Comparison of ENCODE assay signal across 17 mouse cellular contexts in genomic region chr10:56525791-56526190, GRCm38 (mm10).
DNase-seq lines count a peak whose midpoint lies in the region; TF ChIP-seq lines count a peak whose summit lies in the region.
"Had no signal": no experiment of that assay in that cellular context is flagged by ENCODE, and none has a peak within 500 bp of the region (broad histone marks: within the 10 kb centered on the region; RNA-seq: fewer than 3 reads in every experiment).

No protein-coding gene starts in this region.

- H3K4me3 ChIP-seq in layer of hippocampus, adult 2 months: no peak overlapping the region
- H3K4me3 ChIP-seq: embryonic facial prominence, embryonic 12.5 days; forebrain, embryonic 15.5 days; heart, adult 2 months; hindbrain, embryonic 15.5 days had no signal

- peak overlapping the region; percentile 84 for H3K27ac ChIP-seq in layer of hippocampus, adult 2 months
- H3K27ac ChIP-seq: embryonic facial prominence, embryonic 12.5 days; forebrain, embryonic 15.5 days; heart, adult 2 months; hindbrain, embryonic 15.5 days had no signal

- DNase-seq in layer of hippocampus, adult 2 months (ENCODE audit: low spot score in 2 of 2): no peak
- DNase-seq in layer of hippocampus, adult 9-11 months: no peak
- DNase-seq in brain, adult 2 months (ENCODE audit: low read depth, low spot score): peak; percentile 12
- peak; percentile 42 for DNase-seq in embryo, embryonic 9.5 days (ENCODE audit: extremely low spot score)
- DNase-seq in mesoderm, embryonic 11.5 days (ENCODE audit: low read depth, low spot score): peak; percentile 41
- DNase-seq in left cerebral cortex, adult 9 months (ENCODE audit: low spot score in 2 of 2): no peak
- DNase-seq in ovary, postnatal 36 days (ENCODE audit: low spot score): no peak
- DNase-seq: adrenal gland, adult 2 months; adrenal gland, postnatal 25 days; cerebellum, adult 2 months; cerebellum, postnatal 10 days; gastrocnemius, postnatal 14 days; heart, adult 2 months; heart, postnatal 36 days had no signal

- no peak for TF ChIP-seq CTCF in layer of hippocampus, adult 2 months (conservative IDR thresholded peaks at IDR 0.05)

Comparison
In these comparisons a context has a peak if more than half of its experiments do, and no peak if none do; other contexts are left out.
1. DNase-seq: peak in brain, adult 2 months (single experiment), embryo, embryonic 9.5 days (single experiment) and mesoderm, embryonic 11.5 days (single experiment); none in layer of hippocampus, adult 2 months (0 of 2), layer of hippocampus, adult 9-11 months (single experiment), left cerebral cortex, adult 9 months (0 of 2) and ovary, postnatal 36 days (single experiment).